Mouse (Mus musculus): ENCODE data around the gene Ppp4r3a. TPM values are rescaled to one million over a fixed set of nuclear protein-coding genes. Genes with fewer than 3 reads are reported as not detected.

The Ppp4r3a gene
- polyA plus RNA-seq, 1 experiment from 2014 or later = 78.7 TPM

GRCm38 (mm10) chr12:101089955-101090354 is 6.5 kb upstream of the Ppp4r3a start:
- WGBS = 68% methylated on average over 1 of the region's 1 CpGs
- H3K36me3 ChIP-seq (ENCODE audit: control insufficient read depth, insufficient read depth, low read length) = no peaks in the 10 kb centered on the region
- no peak overlapping the region for H3K4me3 ChIP-seq (ENCODE audit: low read depth, low read length)
- H3K27ac ChIP-seq (ENCODE audit: low read depth, low read length) = no peak overlapping the region
- H3K4me1 ChIP-seq (replicated peaks; ENCODE audit: control insufficient read depth, insufficient read depth, low read length) = no peaks in the 10 kb centered on the region
- H3K4me2 ChIP-seq (ENCODE audit: low read depth, low read length, severe bottlenecking) = no peak overlapping the region
- H3K9ac ChIP-seq (ENCODE audit: low read length) = no peak overlapping the region
- H3K9me3 ChIP-seq (ENCODE audit: control insufficient read depth, low read length) = no peaks in the 10 kb centered on the region
- H3K27me3 ChIP-seq (ENCODE audit: control insufficient read depth, insufficient read depth, low read length) = no peaks in the 10 kb centered on the region
- DNase-seq (ENCODE audit: low spot score) (no peak), ATAC-seq (replicated peaks; ENCODE audit: low FRiP score) (no peak)

GRCm38 (mm10) chr12:101087406-101087805 is 3.9 kb upstream of the Ppp4r3a start:
- ATAC-seq (replicated peaks; ENCODE audit: low FRiP score) (no peak), DNase-seq (ENCODE audit: low spot score) (no peak)
- Histone ChIP-seq H3K4me2 (ENCODE audit: low read depth, low read length, severe bottlenecking) (no peak overlapping the region), H3K9ac (ENCODE audit: low read length) (no peak overlapping the region), H3K27me3 (ENCODE audit: control insufficient read depth, insufficient read depth, low read length) (no peaks in the 10 kb centered on the region), H3K4me3 (ENCODE audit: low read depth, low read length) (no peak overlapping the region), H3K36me3 (ENCODE audit: control insufficient read depth, insufficient read depth, low read length) (no peaks in the 10 kb centered on the region), H3K9me3 (ENCODE audit: control insufficient read depth, low read length) (no peaks in the 10 kb centered on the region), H3K4me1 (replicated peaks; ENCODE audit: control insufficient read depth, insufficient read depth, low read length) (no peaks in the 10 kb centered on the region; the same call in 1 of the 2 replicates), H3K27ac (ENCODE audit: low read depth, low read length) (no peak overlapping the region)
- WGBS = 85% methylated on average over 1 of the region's 1 CpGs

- no peak overlapping the region for H3K27ac ChIP-seq (ENCODE audit: low read depth, low read length)
- WGBS = 93% methylated on average over 9 of the region's 9 CpGs
- H3K27me3 ChIP-seq (ENCODE audit: control insufficient read depth, insufficient read depth, low read length) = no peaks in the 10 kb centered on the region
- H3K9ac ChIP-seq (ENCODE audit: low read length) = no peak overlapping the region
- H3K4me2 ChIP-seq (ENCODE audit: low read depth, low read length, severe bottlenecking) = peak overlapping the region; percentile 62; the same call in 1 of the 2 replicates
- no peak for ATAC-seq (replicated peaks; ENCODE audit: low FRiP score)
- peaks cover 4% of the 10 kb centered on the region; the same call in 1 of the 2 replicates for H3K4me1 ChIP-seq (replicated peaks; ENCODE audit: control insufficient read depth, insufficient read depth, low read length)
- DNase-seq (ENCODE audit: low spot score) = no peak
- H3K9me3 ChIP-seq (ENCODE audit: control insufficient read depth, low read length) = no peaks in the 10 kb centered on the region
- H3K4me3 ChIP-seq (ENCODE audit: low read depth, low read length) = no peak overlapping the region
- no peaks in the 10 kb centered on the region; the same call in 1 of the 2 replicates for H3K36me3 ChIP-seq (ENCODE audit: control insufficient read depth, insufficient read depth, low read length)
Measured at GRCm38 (mm10) chr12:101084881-101085666, 1.6 kb upstream of the Ppp4r3a start.

- WGBS = 23% methylated on average over 4 of the region's 4 CpGs
- Histone ChIP-seq H3K4me1 (replicated peaks; ENCODE audit: control insufficient read depth, insufficient read depth, low read length) (peaks cover 4% of the 10 kb centered on the region; the same call in 1 of the 2 replicates), H3K4me3 (ENCODE audit: low read depth, low read length) (peak overlapping the region; percentile 99), H3K9ac (ENCODE audit: low read length) (peak overlapping the region; percentile 94), H3K9me3 (ENCODE audit: control insufficient read depth, low read length) (no peaks in the 10 kb centered on the region), H3K36me3 (ENCODE audit: control insufficient read depth, insufficient read depth, low read length) (no peaks in the 10 kb centered on the region; the same call in 1 of the 2 replicates), H3K27me3 (ENCODE audit: control insufficient read depth, insufficient read depth, low read length) (no peaks in the 10 kb centered on the region), H3K27ac (ENCODE audit: low read depth, low read length) (peak overlapping the region; percentile 99; the same call in 1 of the 2 replicates), H3K4me2 (ENCODE audit: low read depth, low read length, severe bottlenecking) (peak overlapping the region; percentile 62)
- ATAC-seq (replicated peaks; ENCODE audit: low FRiP score) (no peak), DNase-seq (ENCODE audit: low spot score) (no peak)
Measured at GRCm38 (mm10) chr12:101084237-101084636, 735 bp upstream of the Ppp4r3a start.

- DNase-seq (ENCODE audit: low spot score) = no peak
- H3K9ac ChIP-seq (ENCODE audit: low read length) = peak overlapping the region; percentile 94
- WGBS = 0% methylated on average over 23 of the region's 23 CpGs
- no peaks in the 10 kb centered on the region for H3K9me3 ChIP-seq (ENCODE audit: control insufficient read depth, low read length)
- no peaks in the 10 kb centered on the region; the same call in 1 of the 2 replicates for H3K36me3 ChIP-seq (ENCODE audit: control insufficient read depth, insufficient read depth, low read length)
- H3K27ac ChIP-seq (ENCODE audit: low read depth, low read length) = peak overlapping the region; percentile 99
- H3K27me3 ChIP-seq (ENCODE audit: control insufficient read depth, insufficient read depth, low read length) = no peaks in the 10 kb centered on the region
- peaks cover 4% of the 10 kb centered on the region; the same call in 1 of the 2 replicates for H3K4me1 ChIP-seq (replicated peaks; ENCODE audit: control insufficient read depth, insufficient read depth, low read length)
- H3K4me2 ChIP-seq (ENCODE audit: low read depth, low read length, severe bottlenecking) = peak overlapping the region; percentile 62
- peak; percentile 63; the same call in 1 of the 2 replicates for ATAC-seq (replicated peaks; ENCODE audit: low FRiP score)
- H3K4me3 ChIP-seq (ENCODE audit: low read depth, low read length) = peak overlapping the region; percentile 99
Measured at GRCm38 (mm10) chr12:101083839-101084195, 315 bp upstream of the Ppp4r3a start.

GRCm38 (mm10) chr12:101082296-101083075 is 1.0 kb downstream of the Ppp4r3a start:
- H3K27ac ChIP-seq (ENCODE audit: low read depth, low read length) = peak overlapping the region; percentile 99
- peaks cover 4% of the 10 kb centered on the region; the same call in 1 of the 2 replicates for H3K4me1 ChIP-seq (replicated peaks; ENCODE audit: control insufficient read depth, insufficient read depth, low read length)
- H3K9me3 ChIP-seq (ENCODE audit: control insufficient read depth, low read length) = no peaks in the 10 kb centered on the region
- H3K36me3 ChIP-seq (ENCODE audit: control insufficient read depth, insufficient read depth, low read length) = no peaks in the 10 kb centered on the region; the same call in 1 of the 2 replicates
- H3K4me2 ChIP-seq (ENCODE audit: low read depth, low read length, severe bottlenecking) = peak overlapping the region; percentile 77
- H3K9ac ChIP-seq (ENCODE audit: low read length) = peak overlapping the region; percentile 94
- ATAC-seq (replicated peaks; ENCODE audit: low FRiP score) = peak; percentile 29
- WGBS = under 1% methylated on average over 64 of the region's 69 CpGs
- peak overlapping the region; percentile 99 for H3K4me3 ChIP-seq (ENCODE audit: low read depth, low read length)
- no peaks in the 10 kb centered on the region for H3K27me3 ChIP-seq (ENCODE audit: control insufficient read depth, insufficient read depth, low read length)
- DNase-seq (ENCODE audit: low spot score) = peak; percentile 80

- Histone ChIP-seq H3K4me1 (replicated peaks; ENCODE audit: control insufficient read depth, insufficient read depth, low read length) (peaks cover 4% of the 10 kb centered on the region; the same call in 1 of the 2 replicates), H3K27ac (ENCODE audit: low read depth, low read length) (no peak overlapping the region), H3K27me3 (ENCODE audit: control insufficient read depth, insufficient read depth, low read length) (no peaks in the 10 kb centered on the region), H3K4me3 (ENCODE audit: low read depth, low read length) (no peak overlapping the region), H3K36me3 (ENCODE audit: control insufficient read depth, insufficient read depth, low read length) (peaks cover 2% of the 10 kb centered on the region; the same call in 1 of the 2 replicates), H3K4me2 (ENCODE audit: low read depth, low read length, severe bottlenecking) (no peak overlapping the region), H3K9me3 (ENCODE audit: control insufficient read depth, low read length) (no peaks in the 10 kb centered on the region), H3K9ac (ENCODE audit: low read length) (no peak overlapping the region)
- DNase-seq (ENCODE audit: low spot score) (no peak), ATAC-seq (replicated peaks; ENCODE audit: low FRiP score) (no peak)
Measured at GRCm38 (mm10) chr12:101077955-101078354, 5.5 kb downstream of the Ppp4r3a start.

GRCm38 (mm10) chr12:101075433-101075832 is 8.1 kb downstream of the Ppp4r3a start:
- Histone ChIP-seq H3K4me3 (ENCODE audit: low read depth, low read length) (no peak overlapping the region), H3K27me3 (ENCODE audit: control insufficient read depth, insufficient read depth, low read length) (no peaks in the 10 kb centered on the region), H3K36me3 (ENCODE audit: control insufficient read depth, insufficient read depth, low read length) (peaks cover 2% of the 10 kb centered on the region; the same call in 1 of the 2 replicates), H3K27ac (ENCODE audit: low read depth, low read length) (no peak overlapping the region), H3K9me3 (ENCODE audit: control insufficient read depth, low read length) (no peaks in the 10 kb centered on the region), H3K4me1 (replicated peaks; ENCODE audit: control insufficient read depth, insufficient read depth, low read length) (no peaks in the 10 kb centered on the region), H3K9ac (ENCODE audit: low read length) (no peak overlapping the region), H3K4me2 (ENCODE audit: low read depth, low read length, severe bottlenecking) (no peak overlapping the region)
- no peak for DNase-seq (ENCODE audit: low spot score)
- 96% methylated on average over 3 of the region's 3 CpGs for WGBS
- no peak for ATAC-seq (replicated peaks; ENCODE audit: low FRiP score)
